In genomic region chr4:137882663-137883062, GRCm38 (mm10) we compare ENCODE assay signal across 11 mouse cellular contexts. TPM values are rescaled to one million over a fixed set of nuclear protein-coding genes. Genes with fewer than 3 reads are reported as not detected.
A peak's percentile ranks its signal among the peaks of the same experiment; 100 is the strongest.
DNase-seq lines count a peak whose midpoint lies in the region; ATAC-seq and TF ChIP-seq lines count a peak whose summit lies in the region.
"Had no signal": no experiment of that assay in that cellular context is flagged by ENCODE, and none has a peak within 500 bp of the region (broad histone marks: within the 10 kb centered on the region; RNA-seq: fewer than 3 reads in every experiment).

No protein-coding gene starts in this region.

- peaks cover 51% of the 10 kb centered on the region for H3K4me1 ChIP-seq in embryonic facial prominence, embryonic 15.5 days
- peaks cover 17% of the 10 kb centered on the region for H3K4me1 ChIP-seq in hindbrain, embryonic 14.5 days (replicated peaks; ENCODE audit: control insufficient read depth, insufficient read depth, low read length)
- H3K4me1 ChIP-seq in lung, postnatal 0 days (ENCODE audit: insufficient read depth, low read depth, low read length): no peaks in the 10 kb centered on the region

- no peaks in the 10 kb centered on the region for H3K9me3 ChIP-seq in embryonic facial prominence, embryonic 15.5 days (replicated peaks)
- H3K9me3 ChIP-seq in hindbrain, embryonic 14.5 days (ENCODE audit: control insufficient read depth, low read length): no peaks in the 10 kb centered on the region
- no peaks in the 10 kb centered on the region for H3K9me3 ChIP-seq in lung, postnatal 0 days (ENCODE audit: low read length)

- H3K4me2 ChIP-seq in embryonic facial prominence, embryonic 15.5 days (replicated peaks): 0 out of 2 replicates have a peak overlapping the region, but pooled peaks have one; percentile 2
- no peak overlapping the region for H3K4me2 ChIP-seq in hindbrain, embryonic 14.5 days (replicated peaks)
- no peak overlapping the region for H3K4me2 ChIP-seq in lung, postnatal 0 days (replicated peaks; ENCODE audit: low read depth, low read length)

- ATAC-seq in embryonic facial prominence, embryonic 15.5 days (ENCODE audit: insufficient number of reproducible peaks, low FRiP score, low TSS enrichment, low read depth): no peak
- ATAC-seq in hindbrain, embryonic 14.5 days (ENCODE audit: low FRiP score): no peak
- ATAC-seq in lung, postnatal 0 days: no peak
- no peak for ATAC-seq in inflammation-experienced regulatory T-cells, adult 6 months

- WGBS in embryonic facial prominence, embryonic 15.5 days: 31% methylated on average over 9 of the region's 9 CpGs
- WGBS in hindbrain, embryonic 14.5 days: 44% methylated on average over 9 of the region's 9 CpGs
- WGBS in lung, postnatal 0 days: 76% methylated on average over 9 of the region's 9 CpGs

- no peak for TF ChIP-seq EP300 in lung, postnatal 0 days (IDR thresholded peaks at IDR 0.05)

- H3K27ac ChIP-seq in embryonic facial prominence, embryonic 15.5 days (replicated peaks): peak overlapping the region; percentile 77
- H3K27ac ChIP-seq in hindbrain, embryonic 14.5 days: peak overlapping the region; percentile 23; the same call in 1 of the 2 replicates
- no peak overlapping the region for H3K27ac ChIP-seq in lung, postnatal 0 days (ENCODE audit: low read length)

- TF ChIP-seq CTCF in lung, postnatal 0 days (IDR thresholded peaks at IDR 0.05): no peak

- no peak overlapping the region for H3K4me3 ChIP-seq in embryonic facial prominence, embryonic 15.5 days (replicated peaks)
- H3K4me3 ChIP-seq in hindbrain, embryonic 14.5 days (replicated peaks; ENCODE audit: low read length): no peak overlapping the region
- no peak overlapping the region for H3K4me3 ChIP-seq in lung, postnatal 0 days (ENCODE audit: low read depth, low read length)

- H3K9ac ChIP-seq in embryonic facial prominence, embryonic 15.5 days: no peak overlapping the region
- peak overlapping the region; percentile 20; the same call in 1 of the 2 replicates for H3K9ac ChIP-seq in hindbrain, embryonic 14.5 days
- no peak overlapping the region for H3K9ac ChIP-seq in lung, postnatal 0 days (replicated peaks; ENCODE audit: low read depth)
- H3K9ac ChIP-seq: forebrain, postnatal 0 days had no signal

- DNase-seq in 3134 (ENCODE audit: extremely low read depth, insufficient read length, low spot score) (peak; percentile 47), 3T3-L1 (ENCODE audit: low read depth, low spot score) (peak; percentile 69)
- no peak for DNase-seq in hindbrain, embryonic 14.5 days (ENCODE audit: low spot score)
- DNase-seq in lung, postnatal 0 days (ENCODE audit: low spot score): no peak
- no peak for DNase-seq in left cerebral cortex, postnatal 25 days (ENCODE audit: low spot score in 2 of 2)
- DNase-seq: cerebellum, adult 18-20 months; forebrain, postnatal 0 days; layer of hippocampus, postnatal 36 days; lung, postnatal 10 days had no signal

- H3K27me3 ChIP-seq in embryonic facial prominence, embryonic 15.5 days: no peaks in the 10 kb centered on the region
- no peaks in the 10 kb centered on the region for H3K27me3 ChIP-seq in hindbrain, embryonic 14.5 days (ENCODE audit: control insufficient read depth, insufficient read depth, low read length)
- no peaks in the 10 kb centered on the region for H3K27me3 ChIP-seq in lung, postnatal 0 days (replicated peaks; ENCODE audit: insufficient read depth, low read length)

- intact Hi-C loops in left cerebral cortex, postnatal 25 days (cut with DNase I): no loop called here

- no peaks in the 10 kb centered on the region for H3K36me3 ChIP-seq in embryonic facial prominence, embryonic 15.5 days
- no peaks in the 10 kb centered on the region for H3K36me3 ChIP-seq in hindbrain, embryonic 14.5 days (replicated peaks; ENCODE audit: control insufficient read depth, insufficient read depth)
- no peaks in the 10 kb centered on the region for H3K36me3 ChIP-seq in lung, postnatal 0 days (ENCODE audit: insufficient read depth, low read length)

RNA-seq across cellular contexts. Expression of gene Ece1, which starts 20.6 kb away (rescaled TPM):
- 65.5 and 74.6 TPM in 2 replicates for polyA plus RNA-seq in embryonic facial prominence, embryonic 15.5 days (2015; fragmentation: Nextera tagmentation; extraction: Ambion mirVana)
- polyA plus RNA-seq in hindbrain, embryonic 14.5 days (2014; fragmentation: Nextera tagmentation; extraction: Ambion mirVana): 22.6 and 25.0 TPM in 2 replicates
- polyA plus RNA-seq in lung, postnatal 0 days (2015; fragmentation: Nextera tagmentation; extraction: Ambion mirVana): 65.7 and 80.9 TPM in 2 replicates
- 10 to 100 TPM; 18.2 to 32.0 (median 23.3) TPM for polyA plus RNA-seq in inflammation-experienced regulatory T-cells, adult 6 months (2017; shearing (Covaris generic))
- 10 to 100 TPM; 70.5 to 72.2 TPM for total RNA-seq in left cerebral cortex, postnatal 25 days (2021)

Comparison
In these comparisons a context has a peak if more than half of its experiments do, and no peak if none do; other contexts are left out.
1. DNase-seq: peak in 3134 (single experiment) and 3T3-L1 (single experiment); none in hindbrain, embryonic 14.5 days (single experiment), lung, postnatal 0 days (single experiment) and left cerebral cortex, postnatal 25 days (0 of 2).